Comparison of ENCODE assay signal across 8 mouse cellular contexts in genomic region chr11:11462561-11462890, GRCm38 (mm10). TPM values are rescaled to one million over a fixed set of nuclear protein-coding genes. Genes with fewer than 3 reads are reported as not detected.
DNase-seq lines count a peak whose midpoint lies in the region; ATAC-seq and TF ChIP-seq lines count a peak whose summit lies in the region.

No protein-coding gene starts in this region.

- no peak for TF ChIP-seq EP300 in heart, postnatal 0 days (IDR thresholded peaks at IDR 0.05; ENCODE audit: low read depth)

- H3K27me3 ChIP-seq in heart, postnatal 0 days (ENCODE audit: control insufficient read depth, insufficient read depth, low read length) = no peaks in the 10 kb centered on the region

- 0 out of 2 replicates have a peak overlapping the region, but pooled peaks have one; percentile 76 for H3K27ac ChIP-seq in heart, postnatal 0 days (ENCODE audit: low read depth)
- H3K27ac ChIP-seq in bone marrow, adult 2 months (ENCODE audit: control insufficient read depth, insufficient read depth, low read depth, low read length, poor library complexity) = peak overlapping the region; percentile 94; the same call in 1 of the 2 replicates
- H3K27ac ChIP-seq in macrophage = peak overlapping the region; percentile 42; the same call in 1 of the 2 replicates

- intact Hi-C loops in gastrocnemius, postnatal 14 days (cut with DNase I; ENCODE audit: low total_unique reads) = loop anchor here (5.0 kb wide), 1 partner anchor 325 kb away; no protein-coding TSS in a partner anchor

- H3K4me2 ChIP-seq in heart, postnatal 0 days (ENCODE audit: low read depth, low read length) = peak overlapping the region; percentile 67

- no peaks in the 10 kb centered on the region for H3K9me3 ChIP-seq in heart, postnatal 0 days (replicated peaks; ENCODE audit: control insufficient read depth, low read length)

- DNase-seq in heart, postnatal 0 days (ENCODE audit: low spot score) = peak; percentile 44
- DNase-seq in heart, adult 11 months = no peak
- DNase-seq in forelimb bud, embryonic 11.5 days (ENCODE audit: low read depth, low spot score) = peak; percentile 8
- DNase-seq in layer of hippocampus, adult 11-12 months (ENCODE audit: low spot score) = no peak
- no peak for DNase-seq in gastrocnemius, postnatal 14 days
- DNase-seq in ovary, adult 18-20 months (ENCODE audit: low spot score) = no peak

- no peaks in the 10 kb centered on the region for H3K4me1 ChIP-seq in heart, postnatal 0 days (ENCODE audit: control insufficient read depth, insufficient read depth)
- no peaks in the 10 kb centered on the region for H3K4me1 ChIP-seq in bone marrow, adult 2 months (ENCODE audit: control insufficient read depth, insufficient read depth, low read length)

- peak overlapping the region; percentile 66 for H3K4me3 ChIP-seq in heart, postnatal 0 days (ENCODE audit: low read depth, low read length)
- peak overlapping the region; percentile 64 for H3K4me3 ChIP-seq in bone marrow, adult 2 months (replicated peaks; ENCODE audit: control insufficient read depth, low read depth, low read length)
- peak overlapping the region; percentile 76 for H3K4me3 ChIP-seq in macrophage (ENCODE audit: inconsistent target)

- H3K9ac ChIP-seq in heart, postnatal 0 days (replicated peaks; ENCODE audit: low read depth, low read length) = peak overlapping the region; percentile 63; the same call in 1 of the 2 replicates

- H3K79me2 ChIP-seq in macrophage (ENCODE audit: inconsistent target) = no peaks in the 10 kb centered on the region

- TF ChIP-seq CTCF in heart, postnatal 0 days (IDR thresholded peaks at IDR 0.05; ENCODE audit: low read depth) = no peak
- TF ChIP-seq CTCF in bone marrow, adult 2 months (IDR thresholded peaks at IDR 0.05; ENCODE audit: control insufficient read depth, insufficient read depth, low read length) = no peak

- 83% methylated on average over 5 of the region's 5 CpGs for WGBS in heart, postnatal 0 days
- WGBS in bone marrow, adult 2 months = 45% methylated on average over 5 of the region's 5 CpGs
- WGBS in macrophage (ENCODE audit: missing documents) = 61% methylated on average over 5 of the region's 5 CpGs

- no peak for ATAC-seq in heart, postnatal 0 days (ENCODE audit: insufficient read depth, low read depth)

- TF ChIP-seq POLR2A in bone marrow, adult 2 months (IDR thresholded peaks at IDR 0.05; ENCODE audit: borderline replicate concordance, control insufficient read depth, low read depth, low read length) = no peak

- H3K36me3 ChIP-seq in heart, postnatal 0 days (replicated peaks; ENCODE audit: control insufficient read depth, insufficient read depth, low read length) = no peaks in the 10 kb centered on the region
- H3K36me3 ChIP-seq in macrophage (ENCODE audit: inconsistent target) = no peaks in the 10 kb centered on the region

RNA-seq across cellular contexts. Expression of gene Zpbp, which starts 0.3 kb away (rescaled TPM):
- total RNA-seq in heart, postnatal 0 days (2014; rRNA removed; ENCODE audit: low replicate concordance) = 0.69 and 2.0 TPM in 2 replicates
- polyA plus RNA-seq in heart, postnatal 0 days (2015; fragmentation: Nextera tagmentation; extraction: Ambion mirVana) = 0.59 TPM in 2 replicates
- polyA plus RNA-seq in bone marrow, adult 2 months (2011; ENCODE audit: insufficient read depth, insufficient read length, low replicate concordance, missing spikeins) = not detected in 2 replicates
- under 1 TPM in 17 of 26 experiments, not detected in 9; 0.17 to 0.61 (median 0.26) TPM for total RNA-seq in macrophage (2018; cell fraction: chromatin; rRNA removed)
- total RNA-seq in macrophage (2018; cell fraction: cytosol; rRNA removed) = under 1 TPM; 0.03 to 0.29 (median 0.10) TPM
- total RNA-seq in macrophage (2018; cell fraction: nucleus; rRNA removed) = under 1 TPM in 18 of 26 experiments, not detected in 8; 0.12 to 0.94 (median 0.22) TPM
- polyA plus RNA-seq in macrophage (2018) = 0.10 to 0.17 TPM (median 0.15 TPM) in 3 replicates
- total RNA-seq in gastrocnemius, postnatal 14 days (2021) = under 1 TPM; 0.24 to 0.33 TPM

RNA-seq across cellular contexts. Expression of gene Spata48, which starts 0.6 kb away (rescaled TPM):
- not detected in 2 replicates for total RNA-seq in heart, postnatal 0 days (2014; rRNA removed; ENCODE audit: low replicate concordance)
- 2.4 and 2.5 TPM in 2 replicates for polyA plus RNA-seq in heart, postnatal 0 days (2015; fragmentation: Nextera tagmentation; extraction: Ambion mirVana)
- 1.4 and 1.7 TPM in 2 replicates for polyA plus RNA-seq in bone marrow, adult 2 months (2011; ENCODE audit: insufficient read depth, insufficient read length, low replicate concordance, missing spikeins)
- total RNA-seq in macrophage (2018; cell fraction: chromatin; rRNA removed) = 1 to 10 TPM in 19 of 26 experiments, under 1 TPM in 5, not detected in 2; 0.62 to 5.1 (median 1.5) TPM
- total RNA-seq in macrophage (2018; cell fraction: cytosol; rRNA removed) = 1 to 10 TPM in 10 of 26 experiments, under 1 TPM in 16; 0.28 to 2.3 (median 0.83) TPM
- 1 to 10 TPM in 12 of 26 experiments, under 1 TPM in 9, not detected in 5; 0.40 to 4.2 (median 1.0) TPM for total RNA-seq in macrophage (2018; cell fraction: nucleus; rRNA removed)
- polyA plus RNA-seq in macrophage (2018) = 0.26 to 1.0 TPM (median 0.42 TPM) in 3 replicates
- under 1 TPM; 0.49 to 0.53 TPM for total RNA-seq in gastrocnemius, postnatal 14 days (2021)

Comparison
In these comparisons a context has a peak if more than half of its experiments do, and no peak if none do; other contexts are left out.
1. DNase-seq: peak in heart, postnatal 0 days (single experiment) and forelimb bud, embryonic 11.5 days (single experiment); none in heart, adult 11 months (single experiment), layer of hippocampus, adult 11-12 months (single experiment), gastrocnemius, postnatal 14 days (single experiment) and ovary, adult 18-20 months (single experiment).
2. H3K27ac ChIP-seq: peak in every context shown above with its lines; median percentile 94 in bone marrow, adult 2 months; 76 in heart, postnatal 0 days; 42 in macrophage.
3. Peak in every context shown above with its lines, with median percentiles within 50 percentile points of each other: H3K4me3 ChIP-seq.